Mouse (Mus musculus): ENCODE measurements around the gene Lrrfip2.
A peak's percentile ranks its signal among the peaks of the same experiment; 100 is the strongest.

Gene Lrrfip2

DNA sequence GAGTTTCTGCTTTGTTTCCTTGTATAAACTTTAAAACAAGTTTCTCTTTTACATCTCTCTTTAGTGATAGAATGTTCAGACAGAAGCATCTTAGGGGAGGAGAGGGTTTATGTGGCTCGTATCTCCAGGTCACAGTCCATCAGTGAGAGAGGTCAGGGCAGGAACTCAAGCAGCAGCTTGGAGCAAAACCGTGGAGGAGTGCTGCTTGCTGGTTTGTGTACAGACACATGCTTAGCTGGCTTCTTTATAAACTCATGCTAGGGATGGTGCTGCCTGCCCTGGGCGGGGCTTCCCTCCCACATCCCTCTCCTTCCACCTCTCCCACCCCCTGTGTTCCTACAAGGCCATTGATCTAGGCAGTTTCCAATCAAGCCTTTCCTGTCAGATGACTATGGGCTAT is 53.0 kb downstream of the Lrrfip2 start:
- DNase-seq: peak; percentile 33 to 44

- DNase-seq: no peak
Observed at GRCm38 (mm10) chr9:111174071-111174470, 56.7 kb downstream of the Lrrfip2 start.

DNA sequence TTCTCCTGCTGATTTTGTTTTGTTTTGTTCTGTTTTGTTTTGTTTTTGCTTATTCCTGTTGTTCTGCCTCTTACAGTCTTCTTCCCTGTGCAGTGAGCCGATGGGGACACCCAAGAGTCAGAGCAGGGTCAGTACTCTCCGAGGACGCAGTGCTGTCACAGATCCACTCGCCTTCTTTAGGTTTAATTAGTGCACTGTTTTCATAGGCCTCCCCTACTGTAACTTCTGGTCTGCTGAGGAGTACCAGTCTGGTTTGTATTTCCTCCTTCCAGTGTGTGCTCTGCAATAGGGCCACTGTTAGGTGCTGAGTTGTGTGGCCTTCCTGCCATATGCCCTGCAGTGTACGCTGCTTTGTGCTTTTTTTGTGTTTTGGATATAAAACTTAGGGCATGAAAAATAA is 61.6 kb downstream of the Lrrfip2 start:
- DNase-seq: peak in 1 of 2 experiments; percentile 12

- no peak for DNase-seq
Observed at GRCm38 (mm10) chr9:111182176-111182575, 64.8 kb downstream of the Lrrfip2 start.

DNA sequence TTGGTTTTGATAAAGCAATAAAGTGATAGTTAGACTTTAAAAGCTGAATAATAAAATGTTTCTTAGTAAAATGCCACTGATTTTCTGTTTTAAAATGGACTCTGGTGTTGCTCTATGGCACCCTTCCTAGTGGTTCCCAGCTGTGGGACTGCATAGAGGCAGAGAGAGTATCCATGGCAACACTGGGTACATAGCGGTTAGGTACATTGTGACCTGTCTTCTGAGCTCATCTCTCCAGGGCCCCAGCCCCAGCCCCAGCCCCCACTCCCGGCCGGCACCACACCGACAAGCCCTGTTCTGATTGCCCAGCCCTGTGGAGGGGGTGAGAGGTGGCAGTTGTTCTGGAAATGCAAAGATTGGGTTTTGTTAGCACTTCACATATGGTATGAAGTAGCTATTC is 67.5 kb downstream of the Lrrfip2 start:
- no peak for DNase-seq

- no peak for DNase-seq
Observed at GRCm38 (mm10) chr9:111186861-111187260, 69.5 kb downstream of the Lrrfip2 start.

DNA sequence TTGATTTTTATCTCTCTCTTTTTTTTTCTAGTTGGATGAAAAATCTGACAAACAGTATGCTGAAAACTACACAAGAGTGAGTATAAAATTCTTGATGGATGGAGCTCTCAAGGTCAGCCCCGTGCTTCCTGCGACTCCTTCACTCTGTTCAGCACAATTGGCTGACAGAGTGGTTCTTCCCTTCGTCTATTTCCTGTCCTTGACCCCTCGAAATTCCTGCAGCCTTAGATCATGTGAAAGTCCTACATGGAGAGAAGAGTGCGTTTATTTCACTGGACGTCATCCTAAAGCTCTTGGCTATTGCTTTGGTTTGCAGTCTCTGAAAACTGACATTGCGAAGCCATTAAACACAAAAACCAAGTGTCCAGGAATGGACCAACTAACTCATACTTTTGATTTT is 71.3 kb downstream of the Lrrfip2 start:
- peak in 1 of 2 experiments; percentile 34 for DNase-seq

GRCm38 (mm10) chr9:111193211-111193610 is 75.8 kb downstream of the Lrrfip2 start:
- peak in 1 of 2 experiments; percentile 24 for DNase-seq

GRCm38 (mm10) chr9:111197116-111197515 is 79.7 kb downstream of the Lrrfip2 start:
- no peak for DNase-seq

GRCm38 (mm10) chr9:111197712-111198111 is 80.3 kb downstream of the Lrrfip2 start:
- no peak for DNase-seq

- no peak for DNase-seq
Observed at GRCm38 (mm10) chr9:111198332-111198731, 80.9 kb downstream of the Lrrfip2 start.

GRCm38 (mm10) chr9:111200208-111200607 is 82.8 kb downstream of the Lrrfip2 start:
- DNase-seq: no peak

- peak in 1 of 2 experiments; percentile 33 for DNase-seq
Observed at GRCm38 (mm10) chr9:111204601-111205375, 87.4 kb downstream of the Lrrfip2 start.

- no peak for DNase-seq
Observed at GRCm38 (mm10) chr9:111207683-111208082, 90.3 kb downstream of the Lrrfip2 start.

DNA sequence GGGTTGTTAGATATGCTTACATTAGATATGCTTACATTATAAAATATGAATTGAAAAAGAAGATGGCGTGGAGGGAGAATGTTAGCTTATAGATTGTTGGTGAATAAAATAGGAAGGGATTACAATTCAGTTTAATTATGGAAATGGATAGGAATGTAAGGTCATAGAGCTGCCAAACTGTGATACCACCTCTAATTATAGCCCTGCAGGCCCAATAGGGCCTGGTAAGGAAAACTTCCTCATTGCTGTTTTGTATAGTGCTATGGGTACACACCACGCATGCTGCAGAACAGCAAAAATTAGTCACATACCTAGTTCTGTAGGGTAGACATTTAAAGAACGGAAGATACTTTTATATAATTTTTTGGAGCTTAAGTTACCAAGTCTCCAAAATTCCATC is 90.8 kb downstream of the Lrrfip2 start:
- no peak for DNase-seq

GRCm38 (mm10) chr9:111209158-111209699 is 91.8 kb downstream of the Lrrfip2 start:
- no peak for DNase-seq

GRCm38 (mm10) chr9:111210412-111210811 is 93.0 kb downstream of the Lrrfip2 start:
- DNase-seq: no peak

DNA sequence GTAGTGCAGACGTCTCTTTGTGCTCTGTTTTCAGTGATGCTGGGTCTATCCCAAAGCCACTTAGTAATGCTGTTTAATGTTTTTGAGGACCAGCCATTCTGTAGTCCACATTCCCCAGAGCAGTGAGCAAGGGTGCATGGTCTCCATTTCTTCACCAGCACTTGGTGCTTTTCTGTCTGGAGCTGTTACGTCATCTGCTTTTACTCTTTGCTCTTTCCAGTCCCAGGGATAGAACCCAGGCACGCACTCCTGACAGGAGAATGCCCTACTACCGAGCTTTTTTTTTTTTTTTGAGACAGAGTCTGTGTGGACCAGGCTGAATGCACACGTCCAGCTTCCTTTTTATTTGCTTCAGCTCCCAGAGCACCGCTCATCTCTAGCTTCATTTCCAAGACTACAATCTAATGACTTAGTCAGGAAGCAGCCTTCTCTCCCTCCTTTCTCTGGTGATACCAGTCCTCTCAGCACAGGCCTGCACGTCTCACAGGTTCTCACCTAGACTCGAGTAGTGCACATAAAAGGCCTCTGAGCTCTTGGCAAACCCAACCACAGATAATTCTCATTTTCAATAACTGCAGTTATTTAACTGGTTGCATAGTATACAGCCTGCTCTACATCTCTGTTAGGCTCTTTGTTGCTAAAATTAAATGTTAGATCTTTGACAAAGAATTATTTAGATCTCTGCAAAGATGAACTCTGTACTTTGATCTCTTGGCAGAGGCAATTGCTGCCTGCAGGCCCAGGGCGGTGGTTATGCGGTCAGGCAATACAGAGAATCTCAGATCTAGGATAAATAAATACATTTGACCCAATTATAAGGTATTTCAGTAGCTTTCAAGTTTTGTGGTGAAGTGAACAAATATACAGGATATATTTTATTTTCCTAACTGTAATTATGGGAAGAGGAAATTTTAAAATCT is 94.0 kb downstream of the Lrrfip2 start:
- no peak for DNase-seq

- peak; percentile 50 to 60 for DNase-seq
Observed at GRCm38 (mm10) chr9:111213501-111213900, 96.1 kb downstream of the Lrrfip2 start.

GRCm38 (mm10) chr9:111216424-111216823 is 99.0 kb downstream of the Lrrfip2 start:
- DNase-seq: no peak

- no peak for DNase-seq
Observed at GRCm38 (mm10) chr9:111220551-111221080, 103.2 kb downstream of the Lrrfip2 start.

- no peak for DNase-seq
Observed at GRCm38 (mm10) chr9:111221580-111221979, 104.2 kb downstream of the Lrrfip2 start.

GRCm38 (mm10) chr9:111223406-111223805 is 106.0 kb downstream of the Lrrfip2 start:
- DNase-seq: no peak

Measured in kidney, postnatal 4 days (tissue).